Mouse (Mus musculus): ENCODE data around the gene Chic2.

The Chic2 gene

GRCm38 (mm10) chr5:74975507-74975906 lies 69.1 kb downstream of the Chic2 start:
- no peak for DNase-seq (ENCODE audit: low spot score in 2 of 2)

- peak; percentile 28 to 78 for DNase-seq (ENCODE audit: low spot score in 2 of 2)
Measured at GRCm38 (mm10) chr5:74974726-74975411, 69.7 kb downstream of the Chic2 start.

DNA sequence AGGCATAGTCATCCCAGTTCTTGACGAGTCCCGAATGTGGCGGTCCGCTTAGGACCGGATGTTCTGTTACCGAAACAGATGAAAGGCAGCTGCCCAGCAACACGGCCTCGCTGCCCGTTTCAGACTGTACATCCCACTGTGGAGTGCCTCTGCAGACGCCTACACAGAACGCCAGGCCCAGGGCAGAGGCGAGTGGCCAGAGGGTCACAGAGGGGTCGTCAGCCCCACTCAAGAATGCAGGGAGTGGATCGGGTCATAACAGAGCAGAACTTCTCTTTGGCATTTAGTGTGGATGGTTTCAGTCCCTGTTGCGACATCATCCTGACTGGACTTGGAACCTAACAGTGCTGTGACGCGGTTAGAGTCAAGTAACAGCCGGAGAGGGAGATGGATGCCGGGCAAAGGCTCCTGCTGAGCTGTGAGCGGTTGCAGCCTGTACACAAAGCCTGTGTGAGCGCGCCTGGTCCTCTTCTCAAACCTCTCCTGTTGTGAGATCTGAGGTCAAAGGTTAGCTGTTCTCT lies 70.5 kb downstream of the Chic2 start:
- peak in 1 of 2 experiments; percentile 60 for DNase-seq (ENCODE audit: low spot score in 2 of 2)

GRCm38 (mm10) chr5:74971418-74971817 lies 73.2 kb downstream of the Chic2 start:
- DNase-seq (ENCODE audit: low spot score in 2 of 2), result no peak

DNA sequence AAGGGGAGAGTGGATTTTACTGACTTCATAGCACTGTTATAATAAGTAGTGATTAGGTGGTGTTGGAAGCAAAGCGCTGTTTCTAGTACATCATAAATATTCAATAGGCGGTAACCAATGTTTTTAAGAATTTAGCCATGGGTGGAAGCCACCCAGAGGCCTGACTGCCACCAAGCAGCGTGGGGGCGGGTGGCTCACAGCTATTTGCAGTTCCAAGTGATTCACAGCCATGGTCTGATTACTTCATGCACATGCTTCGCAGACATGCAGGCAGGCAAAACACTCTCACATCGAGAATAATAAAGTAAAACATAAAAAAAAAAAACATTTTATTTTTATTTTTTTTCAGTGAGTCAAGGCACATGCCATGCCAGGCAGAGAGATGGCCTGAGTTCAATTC lies 75.2 kb downstream of the Chic2 start:
- DNase-seq (ENCODE audit: low spot score in 2 of 2), result no peak

DNA sequence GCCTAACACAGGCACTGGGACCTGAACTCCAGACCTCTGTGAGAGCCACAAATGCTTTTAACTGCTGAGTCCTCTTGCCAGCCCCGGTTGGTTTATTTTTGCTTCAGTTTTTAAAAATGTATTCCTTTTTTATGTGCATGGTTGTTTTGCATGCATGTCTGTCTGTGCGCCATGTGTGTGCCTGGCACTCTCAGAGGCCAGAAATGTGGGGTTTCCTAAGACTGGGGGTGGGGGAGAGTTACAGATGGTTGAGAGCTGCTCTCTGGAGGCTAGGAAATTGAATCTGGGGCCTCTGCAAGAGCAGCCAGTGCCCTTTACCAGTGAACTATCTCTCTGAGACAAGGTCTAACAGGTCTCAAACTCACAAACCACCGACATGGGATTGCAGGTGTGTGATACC lies 76.7 kb downstream of the Chic2 start:
- DNase-seq (ENCODE audit: low spot score in 2 of 2), result no peak

GRCm38 (mm10) chr5:74966891-74967290 lies 77.7 kb downstream of the Chic2 start:
- no peak for DNase-seq (ENCODE audit: low spot score in 2 of 2)

DNA sequence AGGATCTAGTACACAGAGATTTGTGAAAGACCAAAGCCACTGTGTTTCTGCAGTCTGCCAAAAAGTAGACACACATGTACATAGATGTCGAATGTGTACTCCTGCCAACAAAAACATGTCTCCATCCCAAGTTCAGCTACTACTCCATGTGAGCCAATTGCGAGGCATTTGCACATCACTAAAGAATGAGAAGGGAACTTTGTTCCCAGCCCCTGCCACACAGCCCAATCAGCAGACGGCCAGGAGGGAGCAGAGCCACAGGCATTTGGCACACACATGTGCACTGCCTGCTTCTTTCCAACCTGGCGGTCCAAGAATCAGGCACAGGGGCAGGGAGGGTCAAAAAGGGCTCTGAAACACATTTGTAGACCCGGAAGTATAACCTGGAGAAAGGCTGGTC lies 81.8 kb downstream of the Chic2 start:
- DNase-seq (ENCODE audit: low spot score in 2 of 2), result no peak

DNA sequence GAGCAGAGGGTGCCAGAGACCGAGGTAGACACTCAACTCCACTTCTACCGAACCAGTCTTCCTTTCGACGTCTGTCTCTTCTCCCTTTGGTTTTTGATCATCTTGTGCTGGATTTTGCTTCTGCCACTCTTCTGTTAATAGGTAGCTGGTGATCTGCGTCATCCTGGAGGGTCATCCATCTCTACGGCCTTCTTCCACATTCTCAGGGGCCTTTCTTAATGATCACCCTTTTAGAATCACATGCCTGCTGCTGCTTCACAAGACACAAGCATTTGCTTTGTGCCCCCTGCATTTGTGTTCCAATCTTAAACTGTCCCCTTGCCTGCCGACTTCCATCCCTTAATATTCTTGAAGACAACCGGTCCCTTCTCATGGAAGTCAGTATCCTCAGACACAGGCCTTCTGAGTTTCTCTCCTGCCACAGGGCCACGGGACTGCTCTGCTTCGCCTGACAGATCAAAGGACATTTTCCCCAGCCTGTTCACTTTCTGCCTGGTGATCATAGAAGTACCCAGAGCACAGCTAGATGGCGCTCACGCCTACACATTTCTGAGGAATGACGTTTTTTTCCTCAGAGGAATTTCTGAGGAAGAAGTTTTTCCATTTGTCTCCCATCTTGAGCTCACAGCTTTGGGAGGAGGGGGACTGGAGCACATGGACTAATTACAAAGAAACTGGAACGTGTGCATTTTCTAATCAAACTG lies 83.6 kb downstream of the Chic2 start:
- DNase-seq (ENCODE audit: low spot score in 2 of 2), result peak in 1 of 2 experiments; percentile 41

DNA sequence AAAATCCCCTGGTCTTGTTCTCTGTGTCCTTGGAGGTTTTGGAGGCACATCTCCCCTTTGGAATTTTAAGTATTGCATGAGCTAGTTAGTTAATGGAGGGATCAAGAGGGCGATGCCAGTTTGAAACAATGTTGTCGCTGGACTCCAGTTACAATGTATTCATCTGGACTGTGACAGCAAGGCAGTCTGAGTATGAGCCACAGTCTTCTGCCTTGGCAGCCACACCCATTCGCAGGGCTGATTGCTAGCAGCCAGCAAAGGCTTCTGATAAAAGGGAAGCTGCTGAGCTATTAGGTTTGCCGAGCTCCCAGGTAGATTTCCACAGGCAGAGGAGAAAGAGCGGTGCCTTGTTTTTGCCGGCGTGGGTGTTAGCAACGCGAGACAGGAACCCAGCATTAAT lies 84.3 kb downstream of the Chic2 start:
- no peak for DNase-seq (ENCODE audit: low spot score in 2 of 2)

DNA sequence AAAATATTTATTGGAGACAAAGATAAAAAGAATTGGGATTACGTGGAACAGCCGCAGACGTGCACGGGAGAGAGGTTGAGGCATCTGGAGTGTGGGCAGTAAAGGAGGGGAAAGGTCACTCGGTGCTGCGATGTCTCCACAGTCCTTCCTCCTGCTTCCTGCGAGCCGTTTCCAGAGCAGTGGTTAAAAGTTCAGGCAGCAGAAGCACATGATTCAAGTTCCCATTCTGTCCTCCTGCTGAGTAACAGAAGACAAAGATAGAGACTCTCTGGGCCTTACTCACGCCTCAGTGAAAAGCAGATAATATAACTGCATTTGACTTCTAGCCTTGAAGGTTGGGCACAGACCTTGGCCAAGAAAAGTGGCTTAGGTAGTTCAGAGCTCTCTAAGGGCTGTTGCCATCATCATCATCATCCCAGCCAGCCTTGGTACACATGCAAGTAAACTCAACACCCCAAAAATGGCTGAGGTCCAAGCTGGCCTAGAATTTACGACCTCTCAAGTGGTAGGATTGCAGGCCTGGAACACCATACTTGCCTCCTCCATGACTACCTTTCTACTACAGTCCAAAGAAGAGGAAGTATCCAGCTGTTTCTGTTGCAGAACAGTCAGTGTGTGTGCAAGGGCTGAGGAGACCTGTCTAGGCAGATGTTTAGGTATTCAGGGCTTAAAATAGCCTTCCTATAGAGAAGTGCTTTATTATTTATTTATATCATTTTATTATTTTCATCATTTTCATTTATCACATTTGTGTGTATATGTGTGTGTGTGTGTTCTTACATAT lies 87.1 kb downstream of the Chic2 start:
- DNase-seq (ENCODE audit: low spot score in 2 of 2), result no peak

DNA sequence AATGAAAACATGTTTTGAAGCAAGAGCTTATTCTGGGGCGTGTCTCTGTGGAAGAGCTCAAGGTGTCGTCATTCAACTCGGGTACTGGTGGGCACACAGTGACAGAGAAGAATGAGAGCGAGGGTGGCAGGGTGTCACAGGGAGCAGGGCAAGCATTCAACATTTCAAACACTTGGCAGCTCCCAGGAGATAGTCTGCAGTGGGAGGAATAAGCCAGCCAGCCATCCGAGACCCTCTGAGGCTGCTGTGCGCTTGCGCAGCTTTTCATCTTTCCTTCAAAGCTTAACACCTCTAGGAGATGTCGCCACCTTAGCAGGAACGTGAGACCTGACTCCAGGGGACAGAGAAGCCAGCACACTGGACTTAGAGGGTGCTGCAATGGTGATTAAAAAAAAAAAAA lies 88.2 kb downstream of the Chic2 start:
- DNase-seq (ENCODE audit: low spot score in 2 of 2), result no peak

DNA sequence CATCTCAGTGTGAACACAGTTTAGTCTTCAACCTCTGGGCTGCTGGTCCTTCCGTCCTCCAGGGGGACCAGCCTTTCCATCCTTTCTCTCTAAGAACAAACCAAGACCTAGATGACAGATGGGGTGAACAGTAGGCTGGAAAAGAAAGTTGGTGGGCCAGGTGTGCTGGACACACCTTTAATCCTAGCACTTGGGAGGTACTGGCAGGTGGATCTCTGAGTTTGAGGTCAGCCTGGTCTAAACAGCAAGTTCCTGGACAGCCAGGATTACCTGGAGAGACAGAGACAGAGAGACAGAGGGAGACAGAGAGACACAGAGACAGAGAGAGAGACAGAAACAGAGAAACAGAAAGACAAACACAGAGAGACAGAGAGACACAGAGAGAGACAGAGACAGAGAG lies 89.0 kb downstream of the Chic2 start:
- no peak for DNase-seq (ENCODE audit: low spot score in 2 of 2)

- DNase-seq (ENCODE audit: low spot score in 2 of 2), result no peak
Measured at GRCm38 (mm10) chr5:74952938-74953337, 91.6 kb downstream of the Chic2 start.

DNA sequence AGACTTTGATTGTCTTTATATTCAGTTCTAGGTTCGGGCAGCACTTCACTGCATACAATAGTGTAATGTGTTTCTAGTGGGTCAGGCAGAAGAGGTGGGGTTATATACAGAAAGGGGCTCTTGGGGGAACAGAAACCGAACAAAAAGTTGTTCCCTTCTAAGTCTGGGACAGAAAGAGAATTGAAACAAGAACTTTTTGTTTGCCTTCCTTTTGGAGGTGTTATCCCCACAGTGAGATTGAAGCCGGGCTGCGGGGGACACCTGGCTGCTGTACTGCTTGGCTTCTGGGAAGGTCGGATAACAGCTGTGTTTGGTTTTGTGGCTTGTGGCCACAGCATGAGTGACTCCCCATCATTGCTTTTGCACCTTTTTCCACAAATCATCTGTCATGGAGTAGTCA lies 93.2 kb downstream of the Chic2 start:
- no peak for DNase-seq (ENCODE audit: low spot score in 2 of 2)

DNA sequence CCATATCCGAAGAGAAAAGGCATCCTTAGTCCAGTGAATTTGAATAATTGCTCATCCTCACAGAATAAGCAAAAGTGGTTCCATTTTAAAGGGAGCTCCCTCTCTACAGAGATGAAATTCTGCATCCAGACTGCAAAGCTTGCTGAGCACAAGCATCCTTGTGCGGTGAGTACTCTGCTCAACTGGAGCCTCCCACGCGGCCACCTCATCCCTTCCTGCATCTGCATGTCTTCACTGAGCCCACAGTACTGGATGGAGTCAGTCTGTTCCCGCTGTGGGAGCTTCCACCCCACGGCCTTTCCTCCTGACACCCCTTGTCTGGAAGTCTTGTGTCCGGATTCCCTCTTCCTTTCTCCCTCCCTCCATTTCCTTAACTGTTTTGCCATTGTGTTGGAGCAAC lies 95.3 kb downstream of the Chic2 start:
- DNase-seq (ENCODE audit: low spot score in 2 of 2), result no peak

GRCm38 (mm10) chr5:74948482-74948881 lies 96.1 kb downstream of the Chic2 start:
- no peak for DNase-seq (ENCODE audit: low spot score in 2 of 2)

All from urinary bladder, adult 18-20 months (tissue).